Comparison of ENCODE assay signal across 27 mouse cellular contexts in genomic region chr3:30441646-30442045, GRCm38 (mm10).
"Had no signal": no experiment of that assay in that cellular context is flagged by ENCODE, and none has a peak within 500 bp of the region (broad histone marks: within the 10 kb centered on the region; RNA-seq: fewer than 3 reads in every experiment).

No protein-coding gene starts in this region.

- H3K27ac ChIP-seq: embryonic facial prominence, embryonic 10.5 days; embryonic facial prominence, embryonic 12.5 days; embryonic facial prominence, embryonic 13.5 days; embryonic facial prominence, embryonic 15.5 days; forebrain, embryonic 10.5 days; forebrain, embryonic 12.5 days; forebrain, embryonic 13.5 days; forebrain, embryonic 15.5 days; gastrocnemius, adult 2 months; heart, adult 2 months had no signal

- H3K36me3 ChIP-seq: embryonic facial prominence, embryonic 12.5 days; embryonic facial prominence, embryonic 13.5 days; embryonic facial prominence, embryonic 15.5 days; forebrain, embryonic 12.5 days; forebrain, embryonic 15.5 days had no signal

- ATAC-seq: forebrain, embryonic 13.5 days; forebrain, embryonic 14.5 days; forebrain, embryonic 15.5 days; forebrain, embryonic 16.5 days; forebrain, postnatal 0 days had no signal

- H3K9me3 ChIP-seq: embryonic facial prominence, embryonic 10.5 days; embryonic facial prominence, embryonic 12.5 days; embryonic facial prominence, embryonic 13.5 days; embryonic facial prominence, embryonic 15.5 days; forebrain, embryonic 12.5 days; forebrain, embryonic 13.5 days; forebrain, embryonic 15.5 days had no signal

- H3K4me2 ChIP-seq: embryonic facial prominence, embryonic 12.5 days; embryonic facial prominence, embryonic 13.5 days; embryonic facial prominence, embryonic 15.5 days; forebrain, embryonic 12.5 days; forebrain, embryonic 13.5 days; forebrain, embryonic 15.5 days had no signal

- DNase-seq: cerebellum, adult 9-10 months; cerebellum, adult 9-11 months; cerebellum, postnatal 10 days; cerebellum, postnatal 14 days; cerebellum, postnatal 25 days; cerebellum, postnatal 36 days; embryo, embryonic 11 days; forebrain, postnatal 0 days; gastrocnemius, adult 2 months; gastrocnemius, postnatal 10 days; gastrocnemius, postnatal 14 days; gastrocnemius, postnatal 25 days; gastrocnemius, postnatal 36 days; heart, adult 11 months; heart, adult 18-20 months; heart, adult 2 months had no signal

- H3K4me3 ChIP-seq: embryonic facial prominence, embryonic 10.5 days; embryonic facial prominence, embryonic 12.5 days; embryonic facial prominence, embryonic 13.5 days; embryonic facial prominence, embryonic 15.5 days; erythroblast, embryonic 14.5 days; forebrain, embryonic 10.5 days; forebrain, embryonic 12.5 days; forebrain, embryonic 13.5 days; forebrain, embryonic 15.5 days; gastrocnemius, adult 2 months; heart, adult 2 months had no signal

- H3K27me3 ChIP-seq: embryonic facial prominence, embryonic 12.5 days; embryonic facial prominence, embryonic 15.5 days; forebrain, embryonic 12.5 days; forebrain, embryonic 13.5 days; forebrain, embryonic 15.5 days had no signal

- H3K4me1 ChIP-seq: embryonic facial prominence, embryonic 13.5 days; embryonic facial prominence, embryonic 15.5 days; forebrain, embryonic 13.5 days; forebrain, embryonic 15.5 days had no signal

- H3K9ac ChIP-seq: embryonic facial prominence, embryonic 12.5 days; embryonic facial prominence, embryonic 13.5 days; embryonic facial prominence, embryonic 15.5 days; forebrain, embryonic 12.5 days; forebrain, embryonic 13.5 days; forebrain, embryonic 15.5 days; forebrain, postnatal 0 days had no signal
